Mouse (Mus musculus): ENCODE results near the gene Lrpap1. TPM values are rescaled to one million over a fixed set of nuclear protein-coding genes. Genes with fewer than 3 reads are reported as not detected.

The Lrpap1 gene
- polyA plus RNA-seq, 1 experiment from 2014 or later: 101 TPM

DNA sequence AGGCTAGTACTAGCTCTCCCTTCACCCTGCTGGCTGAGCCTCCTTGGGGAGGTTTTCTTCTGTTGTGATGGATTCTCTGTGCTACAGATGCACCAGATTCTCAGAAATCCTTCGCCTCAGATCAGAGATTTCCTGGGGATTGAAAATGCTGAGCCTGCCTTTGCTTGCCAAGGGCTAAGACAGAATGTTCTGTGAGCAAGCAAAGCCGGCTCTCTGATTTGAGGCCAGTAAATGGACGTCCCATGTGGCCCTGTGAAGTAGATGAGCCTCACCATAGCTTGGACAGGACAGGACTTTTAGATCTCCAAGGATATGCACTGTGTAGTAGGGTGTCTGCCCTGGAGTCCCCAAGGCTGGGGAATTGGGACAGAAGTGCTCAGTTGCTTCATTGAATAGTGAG is 20.7 kb downstream of the Lrpap1 start:
- no peak overlapping the region for H3K4me2 ChIP-seq (ENCODE audit: low read depth)
- DNase-seq (ENCODE audit: low spot score) (no peak), ATAC-seq (ENCODE audit: insufficient read depth, low FRiP score, low TSS enrichment) (no peak)
- 69% methylated on average over 3 of the region's 3 CpGs for WGBS
- no peak overlapping the region for H3K27ac ChIP-seq (ENCODE audit: low read depth, low read length)
- no peaks in the 10 kb centered on the region for H3K27me3 ChIP-seq (ENCODE audit: control insufficient read depth, insufficient read depth, low read length)
- H3K9me3 ChIP-seq (ENCODE audit: control insufficient read depth, low read length): no peaks in the 10 kb centered on the region
- no peak overlapping the region for H3K4me3 ChIP-seq (ENCODE audit: low read depth, low read length)
- H3K9ac ChIP-seq (ENCODE audit: low read length): no peak overlapping the region
- H3K4me1 ChIP-seq (ENCODE audit: control insufficient read depth, insufficient read depth, low read length): no peaks in the 10 kb centered on the region
- no peaks in the 10 kb centered on the region for H3K36me3 ChIP-seq (ENCODE audit: control insufficient read depth, insufficient read depth, low read length)

DNA sequence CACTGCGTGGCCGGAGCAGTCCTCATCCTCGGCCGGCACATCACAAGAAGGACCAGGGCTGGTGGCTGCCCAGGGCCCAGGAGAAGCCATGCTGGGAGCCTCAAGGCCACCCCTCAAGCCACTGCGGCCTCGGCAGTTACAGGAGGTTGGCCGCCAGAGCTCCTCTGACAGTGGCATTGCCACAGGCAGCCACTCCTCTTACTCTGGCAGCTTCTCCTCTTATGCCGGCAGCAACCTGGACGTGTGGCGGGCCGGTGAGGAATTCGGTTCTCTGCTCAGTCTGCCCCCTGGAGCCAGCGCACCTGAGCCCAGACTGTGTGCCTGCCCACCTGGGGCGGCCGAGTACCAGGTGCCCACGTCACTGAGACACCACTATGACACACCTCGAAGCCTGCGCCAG is 26.5 kb downstream of the Lrpap1 start:
- Histone ChIP-seq H3K4me3 (ENCODE audit: low read depth, low read length) (no peak overlapping the region), H3K4me2 (ENCODE audit: low read depth) (no peak overlapping the region), H3K9me3 (ENCODE audit: control insufficient read depth, low read length) (no peaks in the 10 kb centered on the region), H3K27me3 (ENCODE audit: control insufficient read depth, insufficient read depth, low read length) (peaks cover 12% of the 10 kb centered on the region), H3K36me3 (ENCODE audit: control insufficient read depth, insufficient read depth, low read length) (no peaks in the 10 kb centered on the region), H3K4me1 (ENCODE audit: control insufficient read depth, insufficient read depth, low read length) (no peaks in the 10 kb centered on the region), H3K9ac (ENCODE audit: low read length) (no peak overlapping the region), H3K27ac (ENCODE audit: low read depth, low read length) (no peak overlapping the region)
- ATAC-seq (ENCODE audit: insufficient read depth, low FRiP score, low TSS enrichment): no peak
- DNase-seq (ENCODE audit: low spot score): no peak
- 38% methylated on average over 18 of the region's 18 CpGs for WGBS

DNA sequence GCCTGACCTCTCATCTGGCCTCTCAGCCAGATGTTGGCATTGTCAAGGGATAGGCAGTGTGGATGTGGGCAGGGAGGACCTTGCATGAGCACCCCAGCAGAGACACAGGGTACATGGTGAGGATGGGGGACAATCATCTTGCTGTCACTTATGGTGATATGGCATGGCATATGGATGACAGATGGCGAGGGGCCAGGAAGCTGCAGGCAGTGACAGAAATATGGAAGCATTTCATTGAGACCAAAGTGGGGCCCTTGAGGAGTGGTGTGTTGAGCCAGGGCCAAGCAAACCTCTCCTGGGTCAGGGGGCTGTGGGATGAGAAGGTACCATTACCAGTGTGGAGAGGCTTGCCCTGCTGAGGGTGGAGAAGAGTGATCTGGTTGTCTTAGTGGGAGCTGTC is 29.2 kb downstream of the Lrpap1 start:
- H3K4me2 ChIP-seq (ENCODE audit: low read depth): no peak overlapping the region
- H3K27me3 ChIP-seq (ENCODE audit: control insufficient read depth, insufficient read depth, low read length): peaks cover 12% of the 10 kb centered on the region
- no peaks in the 10 kb centered on the region for H3K9me3 ChIP-seq (ENCODE audit: control insufficient read depth, low read length)
- H3K9ac ChIP-seq (ENCODE audit: low read length): no peak overlapping the region
- H3K4me1 ChIP-seq (ENCODE audit: control insufficient read depth, insufficient read depth, low read length): no peaks in the 10 kb centered on the region
- DNase-seq (ENCODE audit: low spot score): no peak
- no peak overlapping the region for H3K27ac ChIP-seq (ENCODE audit: low read depth, low read length)
- H3K36me3 ChIP-seq (ENCODE audit: control insufficient read depth, insufficient read depth, low read length): no peaks in the 10 kb centered on the region
- no peak overlapping the region for H3K4me3 ChIP-seq (ENCODE audit: low read depth, low read length)
- WGBS: 93% methylated on average over 1 of the region's 1 CpGs
- no peak for ATAC-seq (ENCODE audit: insufficient read depth, low FRiP score, low TSS enrichment)

DNA sequence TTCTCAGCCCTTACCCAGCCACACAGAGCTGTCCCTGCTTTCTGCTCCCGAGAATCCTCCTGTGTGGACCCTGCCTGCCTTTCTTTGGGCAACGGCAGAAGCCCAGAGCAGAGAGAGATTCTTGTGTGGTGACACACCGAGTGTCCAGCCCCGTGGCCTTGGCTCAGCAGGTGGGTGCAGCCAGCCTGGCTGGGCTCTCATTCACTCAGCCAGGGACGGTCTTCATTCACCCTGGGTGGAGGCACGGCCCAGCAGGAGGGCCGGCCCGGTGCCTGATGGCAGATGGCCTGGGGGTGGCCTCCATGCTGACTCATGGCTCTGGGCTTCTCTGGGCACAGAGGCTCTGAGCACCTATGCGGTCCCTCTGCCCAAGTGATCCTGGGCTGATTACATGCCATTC is 31.6 kb downstream of the Lrpap1 start:
- ATAC-seq (ENCODE audit: insufficient read depth, low FRiP score, low TSS enrichment) (no peak), DNase-seq (ENCODE audit: low spot score) (no peak)
- H3K27me3 ChIP-seq (ENCODE audit: control insufficient read depth, insufficient read depth, low read length): peaks cover 5% of the 10 kb centered on the region
- no peak overlapping the region for H3K9ac ChIP-seq (ENCODE audit: low read length)
- no peaks in the 10 kb centered on the region for H3K4me1 ChIP-seq (ENCODE audit: control insufficient read depth, insufficient read depth, low read length)
- H3K9me3 ChIP-seq (ENCODE audit: control insufficient read depth, low read length): no peaks in the 10 kb centered on the region
- H3K4me3 ChIP-seq (ENCODE audit: low read depth, low read length): no peak overlapping the region
- no peak overlapping the region for H3K4me2 ChIP-seq (ENCODE audit: low read depth)
- no peak overlapping the region for H3K27ac ChIP-seq (ENCODE audit: low read depth, low read length)
- H3K36me3 ChIP-seq (ENCODE audit: control insufficient read depth, insufficient read depth, low read length): no peaks in the 10 kb centered on the region
- 75% methylated on average over 9 of the region's 9 CpGs for WGBS

GRCm38 (mm10) chr5:35073235-35073634 is 32.3 kb downstream of the Lrpap1 start:
- H3K27me3 ChIP-seq (ENCODE audit: control insufficient read depth, insufficient read depth, low read length): no peaks in the 10 kb centered on the region
- DNase-seq (ENCODE audit: low spot score): no peak
- ATAC-seq (ENCODE audit: insufficient read depth, low FRiP score, low TSS enrichment): no peak
- no peak overlapping the region for H3K4me3 ChIP-seq (ENCODE audit: low read depth, low read length)
- WGBS: 81% methylated on average over 11 of the region's 11 CpGs
- no peaks in the 10 kb centered on the region for H3K4me1 ChIP-seq (ENCODE audit: control insufficient read depth, insufficient read depth, low read length)
- H3K36me3 ChIP-seq (ENCODE audit: control insufficient read depth, insufficient read depth, low read length): no peaks in the 10 kb centered on the region
- H3K27ac ChIP-seq (ENCODE audit: low read depth, low read length): no peak overlapping the region
- no peaks in the 10 kb centered on the region for H3K9me3 ChIP-seq (ENCODE audit: control insufficient read depth, low read length)
- no peak overlapping the region for H3K4me2 ChIP-seq (ENCODE audit: low read depth)
- no peak overlapping the region for H3K9ac ChIP-seq (ENCODE audit: low read length)

GRCm38 (mm10) chr5:35071855-35072254 is 33.7 kb downstream of the Lrpap1 start:
- Histone ChIP-seq H3K9ac (ENCODE audit: low read length) (no peak overlapping the region), H3K27me3 (ENCODE audit: control insufficient read depth, insufficient read depth, low read length) (no peaks in the 10 kb centered on the region), H3K4me2 (ENCODE audit: low read depth) (no peak overlapping the region), H3K9me3 (ENCODE audit: control insufficient read depth, low read length) (no peaks in the 10 kb centered on the region), H3K4me1 (ENCODE audit: control insufficient read depth, insufficient read depth, low read length) (no peaks in the 10 kb centered on the region), H3K36me3 (ENCODE audit: control insufficient read depth, insufficient read depth, low read length) (no peaks in the 10 kb centered on the region), H3K4me3 (ENCODE audit: low read depth, low read length) (no peak overlapping the region), H3K27ac (ENCODE audit: low read depth, low read length) (no peak overlapping the region)
- ATAC-seq (ENCODE audit: insufficient read depth, low FRiP score, low TSS enrichment) (no peak), DNase-seq (ENCODE audit: low spot score) (no peak)
- WGBS: 92% methylated on average over 6 of the region's 6 CpGs

GRCm38 (mm10) chr5:35070953-35071352 is 34.6 kb downstream of the Lrpap1 start:
- no peak overlapping the region for H3K27ac ChIP-seq (ENCODE audit: low read depth, low read length)

DNA sequence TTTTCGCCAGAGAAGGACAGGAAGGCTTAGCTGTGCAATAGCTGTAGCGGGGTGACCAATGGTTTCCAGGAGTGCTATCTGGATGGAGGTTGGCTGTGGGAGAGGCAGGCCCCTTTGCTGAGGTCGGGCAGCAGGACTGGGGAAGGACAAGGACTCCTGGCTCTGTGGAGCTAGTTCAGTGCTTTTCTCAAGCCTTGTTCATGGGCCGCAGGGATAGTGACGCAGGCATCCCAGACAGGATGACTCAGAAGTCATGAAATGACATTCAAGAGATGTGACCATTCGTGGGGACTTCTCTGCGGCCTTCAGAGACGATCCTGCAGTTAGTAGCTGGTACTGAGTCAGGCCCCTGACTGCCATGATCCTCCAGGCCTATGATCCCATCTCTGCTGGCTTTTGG is 35.3 kb downstream of the Lrpap1 start:
- 86% methylated on average over 8 of the region's 8 CpGs for WGBS
- ATAC-seq (ENCODE audit: insufficient read depth, low FRiP score, low TSS enrichment) (no peak), DNase-seq (ENCODE audit: low spot score) (no peak)
- Histone ChIP-seq H3K4me3 (ENCODE audit: low read depth, low read length) (no peak overlapping the region), H3K4me2 (ENCODE audit: low read depth) (no peak overlapping the region), H3K9ac (ENCODE audit: low read length) (no peak overlapping the region), H3K9me3 (ENCODE audit: control insufficient read depth, low read length) (no peaks in the 10 kb centered on the region), H3K27ac (ENCODE audit: low read depth, low read length) (no peak overlapping the region), H3K27me3 (ENCODE audit: control insufficient read depth, insufficient read depth, low read length) (no peaks in the 10 kb centered on the region), H3K36me3 (ENCODE audit: control insufficient read depth, insufficient read depth, low read length) (no peaks in the 10 kb centered on the region), H3K4me1 (ENCODE audit: control insufficient read depth, insufficient read depth, low read length) (no peaks in the 10 kb centered on the region)

More at GRCm38 (mm10) chr5:35070953-35071352, 34.6 kb downstream of the Lrpap1 start:
- ATAC-seq (ENCODE audit: insufficient read depth, low FRiP score, low TSS enrichment) (no peak), DNase-seq (ENCODE audit: low spot score) (no peak)
- H3K4me3 ChIP-seq (ENCODE audit: low read depth, low read length): no peak overlapping the region
- H3K9me3 ChIP-seq (ENCODE audit: control insufficient read depth, low read length): no peaks in the 10 kb centered on the region
- H3K4me2 ChIP-seq (ENCODE audit: low read depth): no peak overlapping the region
- no peaks in the 10 kb centered on the region for H3K27me3 ChIP-seq (ENCODE audit: control insufficient read depth, insufficient read depth, low read length)
- no peaks in the 10 kb centered on the region for H3K36me3 ChIP-seq (ENCODE audit: control insufficient read depth, insufficient read depth, low read length)
- no peaks in the 10 kb centered on the region for H3K4me1 ChIP-seq (ENCODE audit: control insufficient read depth, insufficient read depth, low read length)
- 48% methylated on average over 7 of the region's 7 CpGs for WGBS
- no peak overlapping the region for H3K9ac ChIP-seq (ENCODE audit: low read length)

- H3K27ac ChIP-seq (ENCODE audit: low read depth, low read length): no peak overlapping the region
- H3K9me3 ChIP-seq (ENCODE audit: control insufficient read depth, low read length): no peaks in the 10 kb centered on the region
- no peak for DNase-seq (ENCODE audit: low spot score)
- WGBS: 81% methylated on average over 2 of the region's 2 CpGs
- H3K4me3 ChIP-seq (ENCODE audit: low read depth, low read length): no peak overlapping the region
- H3K36me3 ChIP-seq (ENCODE audit: control insufficient read depth, insufficient read depth, low read length): no peaks in the 10 kb centered on the region
- no peak for ATAC-seq (ENCODE audit: insufficient read depth, low FRiP score, low TSS enrichment)
- H3K4me2 ChIP-seq (ENCODE audit: low read depth): no peak overlapping the region
- no peaks in the 10 kb centered on the region for H3K27me3 ChIP-seq (ENCODE audit: control insufficient read depth, insufficient read depth, low read length)
- no peaks in the 10 kb centered on the region for H3K4me1 ChIP-seq (ENCODE audit: control insufficient read depth, insufficient read depth, low read length)
- no peak overlapping the region for H3K9ac ChIP-seq (ENCODE audit: low read length)
These were observed 35.7 kb downstream of the Lrpap1 start for GRCm38 (mm10) chr5:35069841-35070240.
